Mouse (Mus musculus) liver, adult 2 months (tissue): ENCODE measurements around the gene Actl6b. TPM values are rescaled to one million over a fixed set of nuclear protein-coding genes. Genes with fewer than 3 reads are reported as not detected.
A peak's percentile ranks its signal among the peaks of the same experiment; 100 is the strongest.

Experiments
- DNase-seq: peaks from one replicate; pipeline ENCODE4 v3.0.0-alpha.2; 2011; ENCODE audit warnings: low read depth, low spot score; ENCODE audit errors: extremely low read depth
- H3K27ac ChIP-seq: fragments of 200-500 bp; replicated peaks from 2 replicates; pipeline ENCODE4 v1.5.1; 2012; ENCODE audit warnings: low read depth, mild to moderate bottlenecking, control low read depth, inconsistent platforms, low read length; ENCODE audit not compliant: insufficient read depth
- H3K27me3 ChIP-seq: fragments of 200-500 bp; 2 replicates; pipeline ENCODE4 v1.6.1; 2012; ENCODE audit warnings: mild to moderate bottlenecking, moderate library complexity, low read length, inconsistent platforms; ENCODE audit not compliant: control insufficient read depth, insufficient read depth
- H3K36me3 ChIP-seq: fragments of 200-500 bp; 2 replicates; pipeline ENCODE4 v1.6.1; 2012; ENCODE audit warnings: low read length, inconsistent platforms; ENCODE audit not compliant: control insufficient read depth, insufficient read depth
- H3K4me1 ChIP-seq: fragments of 200-500 bp; 2 replicates; pipeline ENCODE4 v1.6.1; 2011; ENCODE audit warnings: low read length; ENCODE audit not compliant: control insufficient read depth, insufficient read depth
- H3K4me3 ChIP-seq: fragments of 200-500 bp; 2 replicates; pipeline ENCODE4 v1.5.1; 2011; ENCODE audit warnings: low read depth, mild to moderate bottlenecking, control low read depth, low read length, moderate library complexity; ENCODE audit not compliant: insufficient read depth
- H3K79me2 ChIP-seq: fragments of 200-500 bp; 2 replicates; pipeline ENCODE4 v1.6.1; 2012; ENCODE audit warnings: inconsistent platforms, mild to moderate bottlenecking, low read length, moderate library complexity; ENCODE audit not compliant: control insufficient read depth, insufficient read depth
- H3K9ac ChIP-seq: fragments of 200-500 bp; 2 replicates; pipeline ENCODE4 v1.6.1; 2012; ENCODE audit warnings: low read depth, mild to moderate bottlenecking, control low read depth, inconsistent platforms, low read length
- CTCF ChIP-seq: fragments of 200-500 bp; IDR thresholded peaks from 2 replicates; pipeline ENCODE4 v1.5.1; 2011; ENCODE audit warnings: low read depth, low read length, control low read depth
- POLR2A ChIP-seq: fragments of 200-500 bp; IDR thresholded peaks from 2 replicates; pipeline ENCODE4 v1.6.1; 2011; ENCODE audit warnings: low read length, control low read depth; ENCODE audit not compliant: insufficient read depth; ENCODE audit errors: extremely low read depth
- WGBS: fragments of 180-500 bp; shearing (Covaris S2); methylation state at CpG from one replicate; pipeline ENCODE4 v1.1.7; 2018; 5-methylcytosine and 5-hydroxymethylcytosine counted together
- polyA plus RNA-seq: library from polyadenylated mRNA; depleted of rRNA; stranded (reverse); fragments of >200 nt; gene quantifications from 2 replicates; pipeline ENCODE4 v1.2.3, GENCODE M21; 2012
- total RNA-seq: library from RNA; depleted of rRNA; stranded (reverse); fragments of >200 nt; gene quantifications from 2 replicates; pipeline ENCODE4 v1.2.3, GENCODE M21; 2014

Actl6b gene
- total and polyA plus RNA-seq, 2 experiments, result not detected

- TF ChIP-seq CTCF (peak; percentile 73), POLR2A (no peak)
- Histone ChIP-seq H3K9ac (no peak overlapping the region), H3K27ac (no peak overlapping the region), H3K4me3 (no peak overlapping the region), H3K27me3 (no peaks in the 10 kb centered on the region), H3K36me3 (no peaks in the 10 kb centered on the region), H3K4me1 (peaks cover 15% of the 10 kb centered on the region), H3K79me2 (peaks cover 63% of the 10 kb centered on the region)
- no peak for DNase-seq
- WGBS, result 78% methylated on average over 11 of the region's 11 CpGs
Observed at GRCm38 (mm10) chr5:137512847-137513794, 40.2 kb upstream of the Actl6b start.

DNA sequence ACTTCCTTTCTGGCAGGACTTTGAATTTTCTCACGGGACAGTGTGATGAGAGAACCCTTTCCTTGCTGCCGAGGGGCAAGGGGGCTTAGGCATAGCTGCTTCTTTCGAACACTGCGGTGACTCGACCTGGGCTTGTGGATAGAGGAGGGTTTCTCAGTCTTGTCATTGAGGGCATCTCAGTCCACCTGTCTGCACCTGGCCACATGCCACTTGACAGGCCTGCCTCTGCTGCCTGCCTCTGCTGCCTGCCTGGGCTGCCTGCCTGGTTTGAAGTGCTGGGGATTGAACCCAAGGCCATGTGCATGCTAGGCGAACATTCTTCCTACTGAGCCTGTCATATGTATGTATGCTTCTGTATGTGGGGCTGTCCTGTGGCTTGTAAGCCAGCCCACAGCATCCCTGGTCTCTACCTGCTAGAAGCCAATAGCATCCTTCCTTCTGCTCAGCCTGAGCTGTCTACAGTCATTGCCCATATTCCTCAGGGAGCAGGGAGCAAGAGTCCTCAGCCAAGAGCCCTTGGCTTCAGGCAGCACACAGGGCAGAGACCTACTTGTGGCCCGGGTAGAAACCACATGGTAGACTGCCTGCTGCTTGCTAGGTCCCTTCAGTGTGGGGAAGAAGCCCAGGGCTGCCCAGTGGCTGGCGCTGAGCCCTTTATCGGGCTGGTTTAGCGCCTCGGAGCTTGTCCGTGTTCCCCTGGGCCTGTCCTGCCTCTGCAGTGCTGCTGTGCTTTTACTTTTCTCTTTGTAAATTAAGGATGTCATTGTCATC is 39.2 kb upstream of the Actl6b start:
- TF ChIP-seq POLR2A, result no peak
- no peak for TF ChIP-seq CTCF
- Histone ChIP-seq H3K4me3 (no peak overlapping the region), H3K9ac (no peak overlapping the region), H3K4me1 (peaks cover 15% of the 10 kb centered on the region), H3K27ac (no peak overlapping the region), H3K36me3 (no peaks in the 10 kb centered on the region; the same call in 1 of the 2 replicates), H3K27me3 (no peaks in the 10 kb centered on the region), H3K79me2 (peaks cover 63% of the 10 kb centered on the region)
- no peak for DNase-seq
- WGBS, result 73% methylated on average over 12 of the region's 12 CpGs

DNA sequence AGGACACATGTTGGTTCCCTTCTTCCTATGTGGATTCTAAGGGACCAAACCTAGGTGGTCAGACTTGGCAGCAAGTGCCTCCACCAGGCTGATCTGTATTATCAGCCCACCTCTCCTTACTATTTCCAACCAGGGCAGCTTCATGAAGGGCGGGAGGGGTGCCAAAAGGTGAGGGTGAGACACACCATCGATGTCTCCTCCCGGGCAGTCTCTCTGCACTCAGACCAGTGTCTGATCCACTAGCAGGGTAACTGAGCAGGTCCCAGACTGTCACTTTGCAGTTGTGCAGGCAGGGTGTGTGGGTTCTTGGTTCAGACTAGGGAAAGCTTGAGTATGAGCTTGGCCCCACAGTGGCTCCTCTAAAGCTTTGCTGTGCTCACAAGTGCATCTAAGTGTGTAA is 38.5 kb upstream of the Actl6b start:
- Histone ChIP-seq H3K4me1 (peaks cover 12% of the 10 kb centered on the region), H3K9ac (no peak overlapping the region), H3K79me2 (peaks cover 60% of the 10 kb centered on the region), H3K4me3 (no peak overlapping the region), H3K27me3 (no peaks in the 10 kb centered on the region), H3K27ac (no peak overlapping the region), H3K36me3 (no peaks in the 10 kb centered on the region; the same call in 1 of the 2 replicates)
- 79% methylated on average over 3 of the region's 3 CpGs for WGBS
- DNase-seq, result no peak
- TF ChIP-seq CTCF (no peak), POLR2A (no peak)

DNA sequence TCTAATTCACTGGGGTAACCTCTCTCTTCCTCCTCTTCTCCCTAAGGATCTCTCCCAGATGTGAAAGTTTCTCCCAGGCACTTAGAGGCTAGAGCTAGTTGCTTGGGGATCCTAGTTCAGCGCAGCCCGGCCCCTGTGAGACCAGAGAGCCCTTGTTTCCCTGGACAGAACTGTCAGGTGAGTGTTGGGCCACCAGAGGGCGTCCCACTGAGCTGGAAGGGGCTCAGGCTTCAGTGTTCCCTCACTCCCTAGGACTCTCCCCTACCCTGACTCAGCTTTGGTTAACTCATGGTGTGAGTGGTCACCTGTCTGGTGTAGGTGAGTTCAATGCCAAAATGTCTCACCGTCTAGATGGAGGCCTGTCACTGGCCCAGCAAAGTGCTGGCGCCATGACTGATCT is 34.9 kb upstream of the Actl6b start, which contains the start of gene Gigyf1:
TSS of gene Gigyf1 (plus strand) at position 113 of the 400 bp plus-strand sequence.
- Histone ChIP-seq H3K4me1 (peaks cover 2% of the 10 kb centered on the region; the same call in 1 of the 2 replicates), H3K4me3 (no peak within 1 kb of the TSS), H3K9ac (no peak within 1 kb of the TSS), H3K36me3 (peaks cover 12% of the 10 kb centered on the region; the same call in 1 of the 2 replicates), H3K27me3 (no peaks in the 10 kb centered on the region), H3K27ac (no peak within 1 kb of the TSS), H3K79me2 (peaks cover 24% of the 10 kb centered on the region)
- WGBS, result 82% methylated on average over 5 of the region's 5 CpGs
- peak; percentile 77 for TF ChIP-seq CTCF
- no peak for TF ChIP-seq POLR2A
- DNase-seq, result no peak

GRCm38 (mm10) chr5:137519691-137520550 is 33.4 kb upstream of the Actl6b start:
- peaks cover 9% of the 10 kb centered on the region; the same call in 1 of the 2 replicates for H3K79me2 ChIP-seq
- H3K27ac ChIP-seq, result no peak overlapping the region
- no peaks in the 10 kb centered on the region for H3K27me3 ChIP-seq
- H3K36me3 ChIP-seq, result peaks cover 16% of the 10 kb centered on the region; the same call in 1 of the 2 replicates
- no peak overlapping the region for H3K4me3 ChIP-seq
- DNase-seq, result no peak
- H3K9ac ChIP-seq, result no peak overlapping the region
- H3K4me1 ChIP-seq, result no peaks in the 10 kb centered on the region
- no peak for TF ChIP-seq POLR2A
- TF ChIP-seq CTCF, result no peak
- WGBS, result 94% methylated on average over 27 of the region's 27 CpGs
